Mouse (Mus musculus): Measurements from ENCODE around the gene Ptprn2.

DNA sequence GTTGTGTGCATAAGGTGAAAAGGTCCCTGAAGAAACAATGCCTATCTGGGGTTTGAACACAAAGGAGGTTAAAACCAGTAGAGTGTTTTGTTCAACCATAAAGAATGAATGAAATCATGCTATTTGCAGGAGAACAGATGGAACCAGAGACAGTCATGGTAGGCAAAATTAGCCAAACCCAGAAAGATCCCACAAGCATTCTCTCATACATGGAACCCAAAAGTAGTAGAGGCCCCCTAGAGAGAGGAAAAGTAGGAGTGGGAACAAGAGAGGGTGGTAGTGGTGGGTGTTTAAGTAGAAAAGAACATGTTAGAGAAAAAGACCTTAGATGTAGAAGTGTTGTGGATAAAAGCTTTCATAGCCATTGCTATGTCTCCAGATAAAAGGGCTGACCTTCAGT lies 719.4 kb downstream of the Ptprn2 start:
- TF ChIP-seq POLR2A (IDR thresholded peaks at IDR 0.05; ENCODE audit: insufficient read depth, low read length) = no peak
- no peak for TF ChIP-seq CTCF (IDR thresholded peaks at IDR 0.05; ENCODE audit: low read depth, low read length)
- no peak for TF ChIP-seq EP300 (IDR thresholded peaks at IDR 0.05; ENCODE audit: insufficient read depth, low read depth, low read length)

Data from ES-Bruce4 (cell line).